Mouse (Mus musculus): ENCODE measurements around the gene Nkx3-2. TPM values are rescaled to one million over a fixed set of nuclear protein-coding genes. Genes with fewer than 3 reads are reported as not detected.

Gene Nkx3-2
- total RNA-seq (2012; rRNA removed) (not detected in 2 replicates), polyA plus RNA-seq (2012; ENCODE audit: insufficient read depth in 1 of 2, insufficient read length in 2 of 2, low read depth in 1 of 2, low replicate concordance in 2 of 2, missing spikeins in 1 of 2) (not detected)

DNA sequence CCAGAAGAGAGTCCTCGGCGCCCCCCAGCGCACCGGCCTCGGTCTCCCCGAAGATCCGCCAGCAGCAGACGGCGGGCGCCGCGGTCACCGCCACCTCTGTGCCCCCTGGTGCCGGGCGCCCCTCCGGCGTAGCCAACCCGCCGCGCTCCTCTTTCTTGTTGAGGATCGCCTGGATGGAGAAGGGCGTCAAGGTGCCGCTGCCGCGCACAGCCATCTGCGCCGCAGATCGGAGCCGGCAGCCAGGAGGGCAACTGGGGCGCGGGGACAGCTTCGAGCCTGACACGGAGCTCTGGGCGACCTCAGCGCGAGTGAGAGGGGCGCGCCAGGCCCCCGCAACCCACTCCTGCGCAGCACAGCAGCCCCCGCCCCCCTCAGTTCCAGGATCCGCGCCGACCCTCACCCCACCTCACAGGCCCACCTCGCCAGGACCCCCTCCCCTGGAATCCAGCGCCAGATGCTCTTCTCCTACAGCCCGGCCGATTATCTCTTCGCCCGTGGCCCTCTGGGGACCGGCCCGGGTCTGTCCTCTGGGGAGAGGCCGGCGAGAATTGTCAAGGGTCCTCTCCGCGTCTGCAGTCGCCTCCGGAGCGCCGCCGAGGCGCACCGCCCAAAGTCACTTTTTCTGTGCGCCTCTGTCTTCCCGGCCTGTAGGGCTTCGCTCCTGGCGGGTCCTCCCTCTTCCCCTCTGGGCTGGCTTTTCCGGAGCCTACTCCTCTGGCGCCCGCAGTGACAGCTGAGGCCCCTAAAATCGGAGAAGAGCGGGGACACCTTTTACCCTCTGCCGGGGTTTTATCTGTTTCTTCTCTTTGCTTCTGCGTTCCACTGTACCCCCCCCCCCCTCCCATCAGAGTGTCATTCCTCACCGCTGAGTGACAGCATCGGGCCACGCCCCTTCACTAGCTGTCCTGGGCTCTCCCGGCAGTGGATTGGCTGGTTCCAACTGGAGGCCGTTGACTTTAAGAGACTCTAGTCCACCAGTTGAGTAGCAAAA lies at the start of gene Nkx3-2:
TSS of gene Nkx3-2 (minus strand) at position 771 of the 991 bp plus-strand sequence.
- Histone ChIP-seq H3K36me3 (ENCODE audit: control insufficient read depth in 1 of 2, insufficient read depth in 2 of 2, low read length in 2 of 2) (no peaks in the 10 kb centered on the region), H3K27me3 (ENCODE audit: control insufficient read depth in 1 of 2, insufficient read depth in 2 of 2, low read length in 2 of 2) (no peaks in the 10 kb centered on the region), H3K9me3 (replicated peaks; ENCODE audit: insufficient read depth, low read length) (no peaks in the 10 kb centered on the region), H3K79me2 (ENCODE audit: control insufficient read depth, insufficient read depth, low read length, poor library complexity) (no peaks in the 10 kb centered on the region), H3K27ac (ENCODE audit: control insufficient read depth, low read depth, low read length) (no peak within 1 kb of the TSS), H3K4me3 (ENCODE audit: control insufficient read depth in 1 of 2, insufficient read depth in 1 of 2, low read depth in 2 of 2, low read length in 2 of 2) (no peak within 1 kb of the TSS), H3K9ac (ENCODE audit: control insufficient read depth, low read depth, low read length, poor library complexity, severe bottlenecking) (no peak within 1 kb of the TSS), H3K4me1 (ENCODE audit: control insufficient read depth in 1 of 2, insufficient read depth in 2 of 2, low read length in 2 of 2) (no peaks in the 10 kb centered on the region)
- TF ChIP-seq POLR2A (IDR thresholded peaks at IDR 0.05; ENCODE audit: control insufficient read depth in 1 of 2, insufficient read depth in 1 of 2, low read depth in 1 of 2, low read length in 2 of 2, poor library complexity in 1 of 2) (no peak), USF2 (IDR thresholded peaks at IDR 0.05; ENCODE audit: borderline replicate concordance in 1 of 2, insufficient read depth in 1 of 2, low read depth in 1 of 2, low read length in 2 of 2) (no peak), ELF1 (IDR thresholded peaks at IDR 0.05; ENCODE audit: low read depth, low read length) (no peak), USF1 (IDR thresholded peaks at IDR 0.05; ENCODE audit: low read depth, low read length) (no peak), SIN3A (IDR thresholded peaks at IDR 0.05; ENCODE audit: low read length) (no peak), MEF2A (IDR thresholded peaks at IDR 0.05; ENCODE audit: extremely low read depth, insufficient replicate concordance, low read depth, low read length, poor library complexity, severe bottlenecking) (no peak), TAL1 (IDR thresholded peaks at IDR 0.05; ENCODE audit: low read length) (no peak), E2F4 (IDR thresholded peaks at IDR 0.05; ENCODE audit: borderline replicate concordance, low read depth, low read length) (no peak), MXI1 (IDR thresholded peaks at IDR 0.05; ENCODE audit: low read depth, low read length) (no peak), POLR2AphosphoS5 (IDR thresholded peaks at IDR 0.05; ENCODE audit: borderline replicate concordance, low read depth, low read length) (no peak), ZNF384 (IDR thresholded peaks at IDR 0.05; ENCODE audit: low read depth, low read length) (no peak), CHD1 (IDR thresholded peaks at IDR 0.05; ENCODE audit: low read depth, low read length) (no peak), UBTF (IDR thresholded peaks at IDR 0.05; ENCODE audit: borderline replicate concordance, insufficient read depth, low read depth, low read length) (no peak)
- DNase-seq (ENCODE audit: low read depth, low spot score) = no peak

DNA sequence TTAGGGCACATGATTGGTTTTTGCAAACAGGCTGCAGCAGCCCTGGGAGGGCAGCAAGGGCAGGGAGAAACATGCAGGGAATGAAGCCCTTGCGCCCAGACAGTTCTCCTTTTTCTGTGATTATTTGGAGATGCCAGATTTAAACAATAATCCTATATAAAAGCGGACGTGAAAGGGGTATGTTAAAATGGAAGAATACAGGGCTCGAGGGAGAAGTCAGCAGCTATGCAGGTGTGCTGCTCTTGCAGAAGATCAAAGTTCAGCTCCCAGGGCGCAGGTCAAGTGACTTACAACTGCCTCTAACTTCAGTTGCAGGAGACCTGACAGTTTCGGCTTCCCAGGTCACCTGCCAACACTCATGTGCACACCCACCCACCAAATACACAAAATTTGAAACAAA lies 48.2 kb upstream of the Nkx3-2 start:
- Histone ChIP-seq H3K4me3 (ENCODE audit: control insufficient read depth in 1 of 2, insufficient read depth in 1 of 2, low read depth in 2 of 2, low read length in 2 of 2) (no peak overlapping the region), H3K4me1 (ENCODE audit: control insufficient read depth in 1 of 2, insufficient read depth in 2 of 2, low read length in 2 of 2) (peaks cover 11 to 12% of the 10 kb centered on the region in 2 experiments), H3K79me2 (ENCODE audit: control insufficient read depth, insufficient read depth, low read length, poor library complexity) (no peaks in the 10 kb centered on the region), H3K27me3 (ENCODE audit: control insufficient read depth in 1 of 2, insufficient read depth in 2 of 2, low read length in 2 of 2) (no peaks in the 10 kb centered on the region), H3K27ac (ENCODE audit: control insufficient read depth, low read depth, low read length) (no peak overlapping the region), H3K36me3 (ENCODE audit: control insufficient read depth in 1 of 2, insufficient read depth in 2 of 2, low read length in 2 of 2) (peaks cover 19 to 21% of the 10 kb centered on the region in 2 experiments), H3K9me3 (replicated peaks; ENCODE audit: insufficient read depth, low read length) (no peaks in the 10 kb centered on the region), H3K9ac (ENCODE audit: control insufficient read depth, low read depth, low read length, poor library complexity, severe bottlenecking) (no peak overlapping the region)
- TF ChIP-seq RAD21 (IDR thresholded peaks at IDR 0.05; ENCODE audit: low read depth, low read length) = no peak
- TF ChIP-seq ZC3H11A (IDR thresholded peaks at IDR 0.05; ENCODE audit: low read depth, low read length) = no peak
- no peak for TF ChIP-seq SMC3 (IDR thresholded peaks at IDR 0.05; ENCODE audit: low read depth, low read length)
- no peak for TF ChIP-seq E2F4 (IDR thresholded peaks at IDR 0.05; ENCODE audit: borderline replicate concordance, low read depth, low read length)
- no peak for TF ChIP-seq CHD2 (IDR thresholded peaks at IDR 0.05; ENCODE audit: low read length)
- no peak for TF ChIP-seq NELFE (IDR thresholded peaks at IDR 0.05; ENCODE audit: low read depth, low read length)
- no peak for TF ChIP-seq MAX (IDR thresholded peaks at IDR 0.05; ENCODE audit: low read length)
- no peak for TF ChIP-seq MEF2A (IDR thresholded peaks at IDR 0.05; ENCODE audit: extremely low read depth, insufficient replicate concordance, low read depth, low read length, poor library complexity, severe bottlenecking)
- no peak for TF ChIP-seq GABPA (IDR thresholded peaks at IDR 0.05; ENCODE audit: low read depth, low read length)
- no peak for TF ChIP-seq EP300 (IDR thresholded peaks at IDR 0.05; ENCODE audit: low read depth in 1 of 2, low read length in 2 of 2)
- no peak for TF ChIP-seq MAZ (IDR thresholded peaks at IDR 0.05; ENCODE audit: low read depth, low read length)
- TF ChIP-seq CHD1 (IDR thresholded peaks at IDR 0.05; ENCODE audit: low read depth, low read length) = no peak
- TF ChIP-seq POLR2A (IDR thresholded peaks at IDR 0.05; ENCODE audit: control insufficient read depth in 1 of 2, insufficient read depth in 1 of 2, low read depth in 1 of 2, low read length in 2 of 2, poor library complexity in 1 of 2) = no peak
- TF ChIP-seq MYB (IDR thresholded peaks at IDR 0.05; ENCODE audit: low read depth, low read length) = no peak
- no peak for TF ChIP-seq GATA1 (IDR thresholded peaks at IDR 0.05; ENCODE audit: low read depth, low read length)
- TF ChIP-seq MAFK (IDR thresholded peaks at IDR 0.05; ENCODE audit: borderline replicate concordance, low read depth, low read length) = no peak
- no peak for TF ChIP-seq MYC (IDR thresholded peaks at IDR 0.05; ENCODE audit: low read depth, low read length)
- TF ChIP-seq NRF1 (IDR thresholded peaks at IDR 0.05; ENCODE audit: insufficient read depth, low read depth, low read length, poor library complexity, severe bottlenecking) = no peak
- no peak for DNase-seq (ENCODE audit: low read depth, low spot score)

All from MEL (cell line).